Mouse (Mus musculus) MN1 (cell line): ENCODE data around the gene Rhag.

Experiments used
- DNase-seq: peaks from one replicate; pipeline ENCODE4 v3.0.0-alpha.2; 2016; ENCODE audit warnings: low spot score

Rhag gene

DNA sequence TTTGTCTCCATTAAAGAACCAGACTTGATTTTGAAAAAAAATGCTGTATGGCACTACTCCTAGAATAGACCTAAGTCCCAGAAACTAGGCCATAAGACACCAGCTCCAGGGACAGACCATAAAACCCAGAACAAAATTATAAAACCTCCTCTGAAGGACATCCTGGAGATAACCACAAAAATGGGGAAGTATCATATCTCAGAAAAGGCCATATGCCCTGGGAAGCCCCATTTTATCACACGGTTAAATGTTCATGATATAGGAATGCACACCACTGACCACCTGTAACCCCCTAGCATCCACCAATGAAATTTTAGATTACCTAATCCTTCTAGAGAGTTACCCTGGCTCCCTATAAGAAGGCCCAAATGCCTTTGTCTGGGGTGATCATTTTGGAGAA lies 64.6 kb downstream of the Rhag start:
- no peak for DNase-seq

GRCm38 (mm10) chr17:40877741-40878140 lies 66.8 kb downstream of the Rhag start:
- DNase-seq: no peak

DNA sequence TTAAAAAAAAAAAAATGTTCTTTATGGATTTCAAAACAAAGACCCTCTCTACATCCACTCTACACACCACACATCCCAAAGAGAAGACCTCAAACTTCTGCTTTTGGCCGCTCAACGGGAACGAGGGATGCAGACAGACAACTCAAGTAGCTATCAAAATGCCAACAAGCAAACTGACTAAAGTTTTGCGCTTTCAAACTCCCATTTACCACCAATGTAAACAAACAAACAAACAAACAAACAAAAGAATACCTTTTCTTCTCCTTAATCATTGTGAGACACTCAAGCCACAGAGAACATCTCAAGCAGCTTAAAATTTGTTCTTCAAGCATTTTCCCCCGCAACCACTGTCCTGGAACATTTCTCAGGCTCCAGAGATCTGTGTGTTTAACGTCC lies 68.6 kb downstream of the Rhag start:
- DNase-seq: no peak

GRCm38 (mm10) chr17:40879924-40880691 lies 69.2 kb downstream of the Rhag start, which contains the start of gene 9130008F23Rik:
Gene 9130008F23Rik (minus strand): TSS chr17:40880559.
- DNase-seq: no peak

DNA sequence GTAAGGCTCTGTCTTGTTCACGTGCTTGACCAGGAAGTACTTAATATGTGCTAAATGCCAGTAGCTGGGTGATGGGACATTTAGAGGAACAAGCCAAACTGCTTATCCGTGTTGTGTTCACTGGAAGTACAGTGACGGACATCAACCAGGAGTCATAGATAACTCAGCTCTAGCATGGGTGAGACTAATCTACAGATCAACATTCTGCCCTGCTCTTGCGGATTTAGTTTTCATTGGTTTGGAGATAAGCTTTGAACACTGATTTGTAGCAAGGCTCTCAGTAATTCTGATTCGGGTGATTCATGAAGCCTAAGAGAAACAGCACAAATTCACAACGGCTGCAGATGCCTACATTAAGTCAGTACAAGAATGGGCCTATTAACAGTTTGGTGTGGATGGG lies 71.2 kb downstream of the Rhag start:
- no peak for DNase-seq

GRCm38 (mm10) chr17:40885155-40885554 lies 74.2 kb downstream of the Rhag start:
- no peak for DNase-seq

DNA sequence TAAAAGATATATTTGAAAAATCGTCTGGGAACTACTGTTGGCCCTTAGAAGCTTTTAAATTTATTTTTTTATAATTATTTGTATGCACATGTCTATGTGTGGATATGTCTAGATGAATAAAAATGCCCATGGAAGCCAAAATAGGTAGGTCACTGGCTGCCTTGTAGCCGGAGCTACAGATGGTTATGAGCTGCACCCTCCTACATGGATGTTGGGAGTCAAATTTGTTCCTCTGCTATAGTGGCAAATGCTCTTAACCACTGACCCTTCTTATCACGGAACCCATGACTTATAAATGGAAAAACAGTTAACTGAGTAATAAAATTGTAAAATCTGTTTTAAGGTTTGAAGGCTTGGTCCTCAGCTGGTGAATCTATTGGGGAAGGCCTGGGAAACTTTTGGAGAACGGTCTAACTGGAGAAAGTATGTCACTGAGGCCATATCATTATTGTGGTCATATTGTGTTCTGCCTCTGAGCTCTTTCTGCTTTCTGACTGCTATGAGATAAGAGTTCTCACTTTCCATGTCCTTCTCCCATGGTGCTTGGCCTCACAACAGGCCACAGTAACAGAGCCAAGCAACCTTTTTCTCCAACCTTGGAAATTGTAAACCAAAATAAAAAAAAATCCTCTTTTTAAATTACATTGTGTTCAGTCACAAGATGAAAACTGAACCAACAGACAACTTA lies 77.1 kb downstream of the Rhag start:
- DNase-seq: no peak
